Mouse (Mus musculus) CH12.LX (cell line): ENCODE measurements at regions not wholly inside any gene's neighbourhood (a gene's known extent, or its start where the extent isn't known, plus 50 kb on each side); places are given as distances from the start of the nearest gene placed in this dataset.

Experiments used
- DNase-seq: peaks from one replicate; pipeline ENCODE4 v3.0.0-alpha.2; 2013; ENCODE audit errors: extremely low read depth
- H3K27ac ChIP-seq: 2 replicates; pipeline ENCODE4 v1.5.1; 2012; ENCODE audit warnings: low read depth, mild to moderate bottlenecking, control low read depth, moderate library complexity; ENCODE audit not compliant: insufficient read depth
- H3K27me3 ChIP-seq: replicated peaks from 2 replicates; pipeline ENCODE3; 2012; ENCODE audit warnings: inconsistent platforms
- H3K36me3 ChIP-seq, 2 experiments: replicated peaks in 1 of 2; 2 replicates each; pipeline versions ENCODE3 to v1.6.1; 2012; ENCODE audit warnings: inconsistent platforms in 1 of 2, low read length in 1 of 2, mild to moderate bottlenecking in 1 of 2, mixed read lengths in 1 of 2, moderate library complexity in 1 of 2; ENCODE audit not compliant: control insufficient read depth in 1 of 2, insufficient read depth in 1 of 2
- H3K4me1 ChIP-seq, 2 experiments: 2 replicates each; pipeline ENCODE4 v1.6.1; 2012; ENCODE audit warnings: inconsistent platforms in 1 of 2, moderate library complexity in 1 of 2; ENCODE audit not compliant: insufficient read depth in 2 of 2, control insufficient read depth in 1 of 2
- H3K4me2 ChIP-seq: 2 replicates; pipeline ENCODE4 v1.6.1; 2012; ENCODE audit warnings: low read depth, mild to moderate bottlenecking, control low read depth; ENCODE audit not compliant: poor library complexity, insufficient read depth, severe bottlenecking
- H3K4me3 ChIP-seq, 3 experiments: fragments of 150-350 bp in 1 of 3; sonication (generic) in 1 of 3; replicated peaks in 1 of 3; 2 replicates each; pipeline versions ENCODE3 to v1.5.1; 2011 to 2012; ENCODE audit warnings: low read depth in 2 of 3, low read length in 2 of 3, mild to moderate bottlenecking in 2 of 3, moderate library complexity in 2 of 3, control low read depth in 1 of 3, improper control_type of control experiment in 1 of 3, inconsistent platforms in 1 of 3, mixed read lengths in 1 of 3; ENCODE audit not compliant: poor library complexity in 1 of 3
- H3K79me2 ChIP-seq: replicated peaks from 2 replicates; pipeline ENCODE4 v1.6.1; 2012; ENCODE audit warnings: mild to moderate bottlenecking, moderate library complexity; ENCODE audit not compliant: control insufficient read depth, poor library complexity, insufficient read depth, severe bottlenecking; ENCODE audit errors: extremely low read depth
- H3K9ac ChIP-seq: 2 replicates; pipeline ENCODE4 v1.6.1; 2012; ENCODE audit warnings: low read depth, mild to moderate bottlenecking, control low read depth, moderate library complexity; ENCODE audit not compliant: insufficient read depth
- H3K9me3 ChIP-seq: replicated peaks from 2 replicates; pipeline ENCODE3; 2012; ENCODE audit warnings: low read length, inconsistent platforms, mixed read lengths
- BHLHE40 ChIP-seq: IDR thresholded peaks from 2 replicates; pipeline ENCODE4 v1.6.1; 2011; ENCODE audit warnings: mild to moderate bottlenecking, low read depth, low read length, improper control_type of control experiment
- CTCF ChIP-seq, 2 experiments: IDR thresholded peaks in 1 of 2; conservative IDR thresholded peaks in 1 of 2; 2 replicates each; pipeline ENCODE4 v1.5.1; 2011 to 2012; ENCODE audit warnings: low read depth in 2 of 2, low read length in 2 of 2, improper control_type of control experiment in 1 of 2, inconsistent platforms in 1 of 2, mild to moderate bottlenecking in 1 of 2, moderate library complexity in 1 of 2
- E2F4 ChIP-seq: IDR thresholded peaks from 2 replicates; pipeline ENCODE4 v1.6.1; 2011; ENCODE audit warnings: low read depth, low read length, improper control_type of control experiment; ENCODE audit not compliant: insufficient replicate concordance
- ELF1 ChIP-seq: IDR thresholded peaks from 2 replicates; pipeline ENCODE4 v1.6.1; 2014; ENCODE audit warnings: low read depth, mild to moderate bottlenecking, inconsistent platforms, low read length, improper control_type of control experiment
- EP300 ChIP-seq: IDR thresholded peaks from 2 replicates; pipeline ENCODE4 v1.6.1; 2011; ENCODE audit warnings: low read length, improper control_type of control experiment
- ETS1 ChIP-seq: conservative IDR thresholded peaks from 2 replicates; pipeline ENCODE4 v1.6.1; 2012; ENCODE audit warnings: low read depth, mild to moderate bottlenecking, inconsistent platforms, low read length, improper control_type of control experiment, moderate library complexity
- KAT2A ChIP-seq: IDR thresholded peaks from 2 replicates; pipeline ENCODE4 v1.6.1; 2012; ENCODE audit warnings: low read length, improper control_type of control experiment, inconsistent platforms; ENCODE audit not compliant: insufficient replicate concordance
- MAX ChIP-seq: IDR thresholded peaks from 2 replicates; pipeline ENCODE4 v1.6.1; 2011; ENCODE audit warnings: low read length, improper control_type of control experiment
- MAZ ChIP-seq: IDR thresholded peaks from 2 replicates; pipeline ENCODE4 v1.6.1; 2012; ENCODE audit warnings: low read depth, mild to moderate bottlenecking, inconsistent platforms, low read length, improper control_type of control experiment, moderate library complexity
- MXI1 ChIP-seq: IDR thresholded peaks from 2 replicates; pipeline ENCODE4 v1.6.1; 2011; ENCODE audit warnings: mild to moderate bottlenecking, low read depth, low read length, improper control_type of control experiment
- MYC ChIP-seq: IDR thresholded peaks from 2 replicates; pipeline ENCODE4 v1.6.1; 2011; ENCODE audit warnings: low read depth, mild to moderate bottlenecking, improper control_type of control experiment, low read length
- POLR2A ChIP-seq: IDR thresholded peaks from 2 replicates; pipeline ENCODE4 v1.6.1; 2011; ENCODE audit warnings: low read depth, mild to moderate bottlenecking, improper control_type of control experiment, low read length
- SIN3A ChIP-seq: IDR thresholded peaks from 2 replicates; pipeline ENCODE4 v1.6.1; 2012; ENCODE audit warnings: low read length, improper control_type of control experiment, inconsistent platforms
- SMC3 ChIP-seq: IDR thresholded peaks from 2 replicates; pipeline ENCODE4 v1.6.1; 2011; ENCODE audit warnings: low read depth, low read length, improper control_type of control experiment
- USF2 ChIP-seq: conservative IDR thresholded peaks from 2 replicates; pipeline ENCODE4 v1.6.1; 2011; ENCODE audit warnings: low read depth, low read length, improper control_type of control experiment
- ZC3H11A ChIP-seq: IDR thresholded peaks from 2 replicates; pipeline ENCODE4 v1.6.1; 2012; ENCODE audit warnings: low read depth, mild to moderate bottlenecking, inconsistent platforms, low read length, improper control_type of control experiment
- ZKSCAN1 ChIP-seq: IDR thresholded peaks from 2 replicates; pipeline ENCODE4 v1.6.1; 2012; ENCODE audit warnings: low read depth, inconsistent platforms, low read length, improper control_type of control experiment, borderline replicate concordance
- ZMIZ1 ChIP-seq: IDR thresholded peaks from 2 replicates; pipeline ENCODE4 v1.6.1; 2012; ENCODE audit warnings: low read depth, mild to moderate bottlenecking, inconsistent platforms, low read length, improper control_type of control experiment
- dilution Hi-C: fragments of 300-500 bp; cut with MboI; formaldehyde crosslinking; loops from 2 replicates; pipeline ENCODE4 v1.14.3; 2020; ENCODE audit warnings: low sequenced_read_pairs; ENCODE audit not compliant: extremely low pct_unique_long_range_greater_than_20kb, extremely low pct_ligation_motif_present
- in situ Hi-C: fragments of 300-500 bp; cut with MboI; formaldehyde crosslinking; loops from 3 replicates; pipeline ENCODE4 v1.14.3; 2019; ENCODE audit warnings: low sequenced_read_pairs, low pct_ligation_motif_present, low pct_unique_long_range_greater_than_20kb, mixed read lengths

- Histone ChIP-seq H3K4me3 (no peak overlapping the region), H3K4me1 (no peaks in the 10 kb centered on the region), H3K9me3 (no peaks in the 10 kb centered on the region), H3K79me2 (no peaks in the 10 kb centered on the region), H3K27me3 (no peaks in the 10 kb centered on the region), H3K9ac (no peak overlapping the region), H3K27ac (no peak overlapping the region), H3K36me3 (no peaks in the 10 kb centered on the region), H3K4me2 (no peak overlapping the region)
- DNase-seq: no peak
- in situ Hi-C loops: no loop called here
- no peak for TF ChIP-seq MAZ
- TF ChIP-seq POLR2A: no peak
- no peak for TF ChIP-seq KAT2A
- dilution Hi-C loops: no loop called here
These were observed 4725.2 kb downstream of the 9330182O14Rik start for GRCm38 (mm10) chr15:44859369-44859768.

GRCm38 (mm10) chr15:44860204-44860806 lies 4726.1 kb downstream of the 9330182O14Rik start:
- DNase-seq: no peak
- Histone ChIP-seq H3K27ac (no peak overlapping the region), H3K9ac (no peak overlapping the region), H3K4me2 (no peak overlapping the region), H3K79me2 (no peaks in the 10 kb centered on the region), H3K9me3 (no peaks in the 10 kb centered on the region), H3K27me3 (no peaks in the 10 kb centered on the region), H3K4me3 (no peak overlapping the region), H3K4me1 (no peaks in the 10 kb centered on the region), H3K36me3 (no peaks in the 10 kb centered on the region)
- dilution Hi-C loops (no loop called here), in situ Hi-C loops (no loop called here)
- TF ChIP-seq ELF1 (no peak), ZKSCAN1 (no peak), USF2 (no peak), SIN3A (no peak), BHLHE40 (no peak), CTCF (conservative IDR thresholded peaks at IDR 0.05 in 1 of 2, IDR thresholded peaks at IDR 0.05 in 1 of 2; ENCODE audit: low read depth in 2 of 2, low read length in 2 of 2) (no peak), ZMIZ1 (no peak), MAX (no peak), MYC (no peak), ETS1 (no peak), KAT2A (no peak), MXI1 (no peak), E2F4 (no peak), EP300 (no peak), SMC3 (no peak), ZC3H11A (no peak)
